Mouse (Mus musculus) ovary, adult 2 months (tissue): Measurements from ENCODE around the gene Vmn1r232. TPM values are rescaled to one million over a fixed set of nuclear protein-coding genes. Genes with fewer than 3 reads are reported as not detected.

ENCODE experiments used
- polyA plus RNA-seq: library from polyadenylated mRNA; depleted of rRNA; stranded (reverse); fragments of >200 nt; gene quantifications from 2 replicates; pipeline ENCODE4 v1.2.3, GENCODE M21; 2012; rRNA removed

Gene Vmn1r232
- not detected in 2 replicates for polyA plus RNA-seq

DNA sequence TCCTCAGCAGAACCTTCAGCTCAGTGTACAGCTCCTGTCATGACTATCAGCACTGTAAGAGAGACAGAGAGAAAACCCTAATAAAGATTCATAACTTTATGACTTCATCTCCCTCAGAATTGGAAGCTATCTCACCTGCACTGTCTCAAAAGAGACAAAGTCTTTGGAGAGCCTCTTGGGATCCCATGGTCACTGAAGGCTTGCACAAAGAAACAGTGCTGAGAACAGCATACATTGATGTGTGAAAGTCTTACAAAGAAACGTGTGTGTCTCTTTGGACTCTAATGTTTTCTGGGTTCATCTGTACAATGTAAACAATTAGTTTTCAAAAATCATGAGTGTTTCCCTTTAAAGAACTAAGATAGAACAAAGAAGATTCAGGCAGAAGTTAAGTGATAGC, at the start of gene Vmn1r232:
Vmn1r232 (minus strand) TSS at position 101 of the 400 bp plus-strand sequence.

DNA sequence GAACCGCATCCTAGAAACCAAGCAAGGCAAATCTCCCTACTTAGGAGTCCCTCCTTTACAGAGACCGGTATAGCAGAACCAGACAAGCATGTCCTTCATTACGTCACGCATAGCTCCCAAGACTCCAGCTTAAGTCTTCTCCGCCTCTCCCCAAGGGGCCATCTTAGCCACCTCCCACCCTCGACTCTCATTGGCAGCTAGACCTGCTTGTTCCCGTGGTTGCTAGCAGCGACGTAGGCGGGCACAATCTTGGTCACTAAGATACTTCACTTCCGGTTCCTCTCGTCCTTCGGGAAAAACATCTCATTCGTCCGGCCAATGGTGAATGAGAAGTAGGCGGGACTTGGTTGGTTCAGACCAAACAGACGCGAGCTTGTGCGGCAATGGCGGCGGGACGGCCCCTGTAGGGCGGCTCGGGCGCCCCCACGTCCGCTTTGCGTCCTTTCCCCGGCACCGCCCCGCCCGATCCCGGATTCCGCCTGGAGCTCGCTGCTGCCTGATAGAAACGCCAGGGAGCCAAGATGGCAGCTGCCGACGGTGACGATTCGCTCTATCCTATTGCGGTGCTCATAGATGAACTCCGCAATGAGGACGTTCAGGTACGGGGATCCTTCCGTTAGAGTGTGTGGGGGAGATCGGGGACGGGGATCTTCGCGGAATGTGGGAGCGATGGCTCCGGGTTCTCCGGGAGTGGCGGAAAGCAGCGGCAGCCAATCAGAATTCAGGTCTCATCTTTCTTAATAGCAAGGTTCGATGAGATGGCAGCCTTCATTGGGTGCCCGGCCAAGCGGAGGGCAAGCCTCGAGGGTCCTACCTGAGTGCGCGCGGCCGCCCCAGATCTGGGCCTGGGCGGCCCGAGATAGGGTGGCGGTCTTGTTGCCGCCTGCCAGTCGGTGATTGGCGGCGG, 25.7 kb upstream of the Vmn1r232 start, which contains the start of gene Ppp2r1a:
Ppp2r1a (plus strand) TSS at position 327 of the 907 bp plus-strand sequence.

DNA sequence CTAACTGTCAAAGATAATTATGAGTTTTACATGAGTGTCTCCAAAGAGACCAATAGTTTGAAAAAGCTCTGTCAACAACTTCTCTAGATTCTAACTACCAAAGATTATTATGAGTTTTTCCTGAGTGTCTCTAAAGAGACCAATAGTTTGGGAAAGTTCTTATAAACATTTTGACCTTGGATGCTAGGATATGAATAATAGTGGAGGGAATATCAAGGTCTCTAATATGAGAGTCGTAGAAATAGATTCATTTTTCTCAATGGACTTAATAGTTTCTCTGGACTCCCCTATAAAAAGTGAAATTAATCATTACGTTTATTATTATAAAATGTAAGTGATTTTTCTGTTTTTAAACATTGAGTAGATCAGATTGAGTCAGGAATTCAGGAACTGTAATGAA, 14.5 kb downstream of the Vmn1r232 start, which contains the start of gene Vmn1r231:
Vmn1r231 (minus strand) TSS at position 101 of the 400 bp plus-strand sequence.

Other genes starting within 250 kb of the Vmn1r232 start
- not detected in 2 replicates for gene Vmn1r226, start 236.9 kb downstream of the Vmn1r232 start, polyA plus RNA-seq
- gene Vmn1r227, start 189.9 kb downstream of the Vmn1r232 start, polyA plus RNA-seq: not detected in 2 replicates
- gene Vmn1r228, start 133.6 kb downstream of the Vmn1r232 start, polyA plus RNA-seq: not detected in 2 replicates
- not detected in 2 replicates for gene Vmn1r229, start 108.2 kb downstream of the Vmn1r232 start, polyA plus RNA-seq
- gene Vmn1r230, start 79.3 kb downstream of the Vmn1r232 start, polyA plus RNA-seq: not detected in 2 replicates
- gene Vmn1r231, start 14.6 kb downstream of the Vmn1r232 start, polyA plus RNA-seq: not detected in 2 replicates
- 189 and 212 TPM in 2 replicates for gene Ppp2r1a, start 25.6 kb upstream of the Vmn1r232 start, polyA plus RNA-seq
- not detected in 2 replicates for gene Vmn1r233, start 76.8 kb upstream of the Vmn1r232 start, polyA plus RNA-seq
- gene Zfp160, start 89.2 kb upstream of the Vmn1r232 start, polyA plus RNA-seq: 1.1 and 2.2 TPM in 2 replicates